ENCODE assay signal across 13 mouse cellular contexts in genomic region chr12:52876065-52876464, GRCm38 (mm10).
A peak's percentile ranks its signal among the peaks of the same experiment; 100 is the strongest.
DNase-seq lines count a peak whose midpoint lies in the region; TF ChIP-seq lines count a peak whose summit lies in the region.
"Had no signal": no experiment of that assay in that cellular context is flagged by ENCODE, and none has a peak within 500 bp of the region (broad histone marks: within the 10 kb centered on the region; RNA-seq: fewer than 3 reads in every experiment).

No protein-coding gene starts in this region.

- TF ChIP-seq CTCF in heart, adult 2 months (IDR thresholded peaks at IDR 0.05): no peak
- no peak for TF ChIP-seq CTCF in brain, embryonic 14.5 days (IDR thresholded peaks at IDR 0.05; ENCODE audit: borderline replicate concordance, extremely low read depth, insufficient read depth, insufficient read length)

- H3K4me3 ChIP-seq in heart, adult 2 months: no peak overlapping the region
- H3K4me3 ChIP-seq: intestine, embryonic 15.5 days; megakaryocyte, embryonic 14.5 days had no signal

- no peak overlapping the region for H3K9ac ChIP-seq in heart, adult 2 months (ENCODE audit: low read depth, low read length)
- H3K9ac ChIP-seq: intestine, embryonic 15.5 days had no signal

- peaks cover 34% of the 10 kb centered on the region for H3K4me1 ChIP-seq in heart, adult 2 months (ENCODE audit: control insufficient read depth, insufficient read depth, low read length)
- H3K4me1 ChIP-seq: intestine, embryonic 15.5 days; megakaryocyte, embryonic 14.5 days had no signal

- WGBS in heart, adult 2 months: 49% methylated on average over 4 of the region's 4 CpGs

- peaks cover 50% of the 10 kb centered on the region for H3K36me3 ChIP-seq in heart, adult 2 months (ENCODE audit: control insufficient read depth, insufficient read depth, low read length)
- H3K36me3 ChIP-seq: intestine, embryonic 15.5 days had no signal

- peak overlapping the region; percentile 97 for H3K27ac ChIP-seq in heart, adult 2 months
- H3K27ac ChIP-seq: intestine, embryonic 15.5 days had no signal

- DNase-seq in heart, adult 2 months: no peak
- DNase-seq in heart, postnatal 14 days: no peak
- peak; percentile 72 for DNase-seq in brain, embryonic 14.5 days (ENCODE audit: low read depth)
- DNase-seq in cerebellum, adult 18-20 months: peak; percentile 63 to 76
- peak; percentile 56 for DNase-seq in hindlimb bud, embryonic 11.5 days (ENCODE audit: extremely low spot score, low read depth, low spot score)
- DNase-seq in layer of hippocampus, postnatal 36 days: no peak
- no peak for DNase-seq in natural killer cell, adult 2 months (ENCODE audit: low spot score in 2 of 2)
- DNase-seq: adrenal gland, adult 2 months; kidney, postnatal 36 days; lung, adult 18-20 months had no signal

- no peaks in the 10 kb centered on the region for H3K27me3 ChIP-seq in heart, adult 2 months (ENCODE audit: control insufficient read depth, insufficient read depth, low read length)
- H3K27me3 ChIP-seq: intestine, embryonic 15.5 days; megakaryocyte, embryonic 14.5 days; Patski had no signal

- TF ChIP-seq EP300 in heart, adult 2 months (IDR thresholded peaks at IDR 0.05; ENCODE audit: insufficient read depth, low read depth, low read length): no peak

- H3K79me2 ChIP-seq in heart, adult 2 months (replicated peaks; ENCODE audit: control insufficient read depth, insufficient read depth, low read length): no peaks in the 10 kb centered on the region

- no peak for TF ChIP-seq POLR2A in heart, adult 2 months (IDR thresholded peaks at IDR 0.05; ENCODE audit: insufficient read depth, low read depth, low read length)
- TF ChIP-seq POLR2A in brain, embryonic 14.5 days (IDR thresholded peaks at IDR 0.05; ENCODE audit: borderline replicate concordance, extremely low read depth, insufficient read depth, insufficient read length, poor library complexity, severe bottlenecking): no peak

- intact Hi-C loops in heart, adult 2 months (cut with DNase I): loop anchor here (2.0 to 5.0 kb wide), 2 partner anchors 23 to 84 kb away; no protein-coding TSS in a partner anchor
- intact Hi-C loops in heart, postnatal 14 days (cut with DNase I): loop anchor here (5.0 kb wide), 1 partner anchor 39 kb away; no protein-coding TSS in a partner anchor

Comparison
In these comparisons a context has a peak if more than half of its experiments do, and no peak if none do; other contexts are left out.
1. DNase-seq: peak in brain, embryonic 14.5 days (single experiment), cerebellum, adult 18-20 months (2 of 2) and hindlimb bud, embryonic 11.5 days (single experiment); none in heart, adult 2 months (0 of 2), heart, postnatal 14 days (0 of 2), layer of hippocampus, postnatal 36 days (0 of 2) and natural killer cell, adult 2 months (0 of 2).